Mouse (Mus musculus) kidney, adult 2 months (tissue): ENCODE measurements around the gene Usp49. TPM values are rescaled to one million over a fixed set of nuclear protein-coding genes. Genes with fewer than 3 reads are reported as not detected.
A peak's percentile ranks its signal among the peaks of the same experiment; 100 is the strongest.

Experiments used
- DNase-seq: peaks from one replicate; pipeline ENCODE4 v3.0.0; 2021
- H3K27ac ChIP-seq: fragments of 200-500 bp; 2 replicates; pipeline ENCODE4 v1.5.1; 2012; ENCODE audit warnings: low read depth, low read length, control low read depth, inconsistent platforms; ENCODE audit not compliant: insufficient read depth
- H3K27me3 ChIP-seq: fragments of 200-500 bp; replicated peaks from 2 replicates; pipeline ENCODE4 v1.6.1; 2012; ENCODE audit warnings: mild to moderate bottlenecking, moderate library complexity, low read length, inconsistent platforms; ENCODE audit not compliant: control insufficient read depth, insufficient read depth
- H3K36me3 ChIP-seq: fragments of 200-500 bp; 2 replicates; pipeline ENCODE4 v1.6.1; 2012; ENCODE audit warnings: mild to moderate bottlenecking, moderate library complexity, low read length, inconsistent platforms; ENCODE audit not compliant: control insufficient read depth, insufficient read depth
- H3K4me1 ChIP-seq: fragments of 200-500 bp; 2 replicates; pipeline ENCODE4 v1.6.1; 2011; ENCODE audit warnings: low read length; ENCODE audit not compliant: control insufficient read depth, insufficient read depth
- H3K4me3 ChIP-seq: fragments of 200-500 bp; 2 replicates; pipeline ENCODE4 v1.5.1; 2011; ENCODE audit warnings: mild to moderate bottlenecking, low read depth, low read length, control low read depth; ENCODE audit not compliant: insufficient read depth
- CTCF ChIP-seq: fragments of 200-500 bp; conservative IDR thresholded peaks from 2 replicates; pipeline ENCODE4 v1.5.1; 2011; ENCODE audit warnings: low read depth, mild to moderate bottlenecking, control low read depth, low read length, moderate library complexity, mixed read lengths; ENCODE audit not compliant: insufficient read depth, insufficient read length
- POLR2A ChIP-seq: fragments of 200-500 bp; IDR thresholded peaks from one replicate; pipeline ENCODE4 v1.6.1; 2011; ENCODE audit warnings: low read depth, low read length, control low read depth
- WGBS: fragments of 180-500 bp; shearing (Covaris S2); methylation state at CpG from one replicate; pipeline ENCODE4 v1.1.7; 2018; 5-methylcytosine and 5-hydroxymethylcytosine counted together
- polyA plus RNA-seq: library from polyadenylated mRNA; depleted of rRNA; stranded (reverse); fragments of >200 nt; gene quantifications from 2 replicates; pipeline ENCODE4 v1.2.3, GENCODE M21; 2012

Gene Usp49
- polyA plus RNA-seq, 1 experiment = 5.1 TPM

- no peak for DNase-seq
- no peaks in the 10 kb centered on the region for H3K27me3 ChIP-seq
- 72% methylated on average over 1 of the region's 1 CpGs for WGBS
- H3K4me1 ChIP-seq = 0 out of 2 replicates have a peak, but pooled peaks cover 2% of the 10 kb centered on the region
- no peak overlapping the region for H3K4me3 ChIP-seq
- H3K27ac ChIP-seq = no peak overlapping the region
- no peaks in the 10 kb centered on the region for H3K36me3 ChIP-seq
- TF ChIP-seq POLR2A (no peak), CTCF (no peak)
These were observed 75.7 kb downstream of the Usp49 start for GRCm38 (mm10) chr17:47706196-47706595.

DNA sequence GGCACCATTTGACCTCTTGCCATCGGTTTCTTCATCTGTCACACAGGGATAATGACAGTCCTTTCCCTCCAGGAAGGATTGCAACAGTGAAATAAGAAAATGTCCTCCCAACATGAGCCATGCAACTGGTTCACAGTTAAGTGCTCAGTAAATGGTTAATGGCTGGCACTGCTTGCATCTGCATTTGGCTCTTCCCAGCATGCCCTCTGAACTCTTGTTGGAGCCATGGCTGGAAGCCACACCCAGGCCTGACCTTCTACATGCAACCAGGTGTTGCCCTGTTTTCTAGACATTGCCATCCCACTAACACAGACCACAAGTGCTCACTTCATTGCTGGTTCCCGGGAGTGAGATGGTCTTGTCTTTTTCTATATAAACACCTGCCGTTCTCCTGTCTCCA lies 77.5 kb downstream of the Usp49 start:
- H3K4me1 ChIP-seq = 0 out of 2 replicates have a peak, but pooled peaks cover 2% of the 10 kb centered on the region
- WGBS = 82% methylated on average over 3 of the region's 3 CpGs
- TF ChIP-seq POLR2A (no peak), CTCF (no peak)
- no peaks in the 10 kb centered on the region for H3K36me3 ChIP-seq
- no peaks in the 10 kb centered on the region for H3K27me3 ChIP-seq
- H3K27ac ChIP-seq = no peak overlapping the region
- DNase-seq = peak; percentile 75
- H3K4me3 ChIP-seq = no peak overlapping the region

DNA sequence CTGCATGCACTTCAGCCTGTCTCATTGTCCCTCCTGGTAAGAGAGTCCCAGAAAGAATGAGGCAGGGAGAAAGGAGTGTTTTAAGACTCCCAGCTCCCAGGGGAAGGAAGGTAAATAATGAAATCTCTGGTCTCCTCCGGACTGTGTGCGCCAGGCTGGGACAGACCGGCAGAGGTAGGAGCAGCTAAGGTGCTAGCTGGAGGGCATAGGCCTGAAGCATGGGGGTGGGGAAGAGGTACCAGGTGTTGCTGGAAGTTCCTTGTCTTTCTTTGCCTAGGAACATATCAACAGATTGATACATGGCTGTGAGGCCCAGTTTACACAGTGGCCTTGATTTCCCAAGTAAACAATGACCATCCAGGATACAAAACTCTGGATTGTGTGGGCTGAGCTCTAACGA lies 78.5 kb downstream of the Usp49 start:
- Histone ChIP-seq H3K27me3 (no peaks in the 10 kb centered on the region), H3K4me1 (0 out of 2 replicates have a peak, but pooled peaks cover 2% of the 10 kb centered on the region), H3K36me3 (no peaks in the 10 kb centered on the region), H3K27ac (no peak overlapping the region), H3K4me3 (no peak overlapping the region)
- TF ChIP-seq POLR2A (no peak), CTCF (no peak)
- no peak for DNase-seq
- 52% methylated on average over 4 of the region's 4 CpGs for WGBS

GRCm38 (mm10) chr17:47710036-47710435 lies 79.5 kb downstream of the Usp49 start:
- no peaks in the 10 kb centered on the region for H3K36me3 ChIP-seq
- 0 out of 2 replicates have a peak, but pooled peaks cover 2% of the 10 kb centered on the region for H3K4me1 ChIP-seq
- TF ChIP-seq POLR2A (no peak), CTCF (no peak)
- H3K27ac ChIP-seq = no peak overlapping the region
- H3K27me3 ChIP-seq = no peaks in the 10 kb centered on the region
- DNase-seq = no peak
- 77% methylated on average over 3 of the region's 3 CpGs for WGBS
- H3K4me3 ChIP-seq = no peak overlapping the region

DNA sequence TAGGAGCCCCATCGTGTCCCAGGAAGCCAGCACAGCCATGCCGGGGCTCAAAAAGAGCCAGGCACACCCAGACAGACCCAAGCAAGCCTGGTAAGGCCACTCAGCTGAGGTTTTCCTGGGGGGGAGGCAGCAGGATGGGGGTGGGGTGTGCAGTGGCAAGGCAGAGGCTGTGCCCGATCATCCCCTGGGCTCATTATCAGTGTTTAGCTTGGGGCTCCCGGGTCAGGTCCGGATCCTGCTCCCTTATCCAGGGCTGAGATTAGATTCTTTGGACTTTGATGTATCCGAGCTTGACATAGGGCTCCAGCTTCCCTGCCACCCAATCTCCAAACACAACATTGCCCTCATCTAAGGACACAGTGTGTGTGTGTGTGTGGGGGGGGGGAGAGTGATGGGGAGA lies 81.4 kb downstream of the Usp49 start:
- H3K4me1 ChIP-seq = 0 out of 2 replicates have a peak, but pooled peaks cover 2% of the 10 kb centered on the region
- no peaks in the 10 kb centered on the region for H3K36me3 ChIP-seq
- no peak for DNase-seq
- no peak overlapping the region for H3K4me3 ChIP-seq
- TF ChIP-seq CTCF = no peak
- TF ChIP-seq POLR2A = no peak
- no peaks in the 10 kb centered on the region for H3K27me3 ChIP-seq
- H3K27ac ChIP-seq = no peak overlapping the region
- 76% methylated on average over 6 of the region's 6 CpGs for whole genome bisulfite sequencing

- DNase-seq = no peak
- no peak for TF ChIP-seq CTCF
- TF ChIP-seq POLR2A = no peak
- H3K4me3 ChIP-seq = no peak overlapping the region
- 53% methylated on average over 22 of the region's 22 CpGs for WGBS
- no peaks in the 10 kb centered on the region for H3K4me1 ChIP-seq
- H3K27me3 ChIP-seq = no peaks in the 10 kb centered on the region
- H3K36me3 ChIP-seq = no peaks in the 10 kb centered on the region
- no peak overlapping the region for H3K27ac ChIP-seq
These were observed 82.5 kb downstream of the Usp49 start for GRCm38 (mm10) chr17:47712889-47713571.

DNA sequence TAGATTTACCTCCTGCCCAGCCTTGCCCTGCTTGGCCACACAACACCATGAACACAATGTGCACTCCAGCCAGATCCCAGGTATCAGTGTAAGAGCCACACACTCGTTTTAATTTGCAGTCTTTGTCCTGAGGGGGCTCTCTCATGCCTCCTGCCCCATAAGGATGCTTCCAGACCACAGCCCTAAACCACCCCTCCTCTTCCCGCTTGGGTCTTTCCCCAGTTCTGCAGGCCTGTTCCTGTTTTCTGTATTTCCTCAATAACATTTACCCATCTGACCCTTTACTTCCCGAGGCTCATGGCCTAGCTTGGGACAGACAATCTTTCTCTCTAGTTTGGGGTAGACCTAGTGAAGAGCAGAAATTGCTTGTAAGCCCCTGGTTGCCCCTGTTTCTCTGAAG lies 84.5 kb downstream of the Usp49 start:
- 60% methylated on average over 3 of the region's 3 CpGs for WGBS
- no peak for DNase-seq
- H3K27me3 ChIP-seq = no peaks in the 10 kb centered on the region
- H3K4me3 ChIP-seq = no peak overlapping the region
- H3K36me3 ChIP-seq = no peaks in the 10 kb centered on the region
- H3K4me1 ChIP-seq = no peaks in the 10 kb centered on the region
- H3K27ac ChIP-seq = no peak overlapping the region
- no peak for TF ChIP-seq POLR2A
- no peak for TF ChIP-seq CTCF
